Mouse (Mus musculus) spleen, postnatal 4 days (tissue): ENCODE results near the gene Fkbp2.

Experiments used
- DNase-seq, 2 experiments: peaks; one replicate each; pipeline ENCODE4 v3.0.0; 2022; ENCODE audit warnings: low spot score in 2 of 2

The Fkbp2 gene

GRCm38 (mm10) chr19:6971644-6972043 lies 8.7 kb downstream of the Fkbp2 start:
- DNase-seq, result no peak

GRCm38 (mm10) chr19:6970460-6971085 lies 9.7 kb downstream of the Fkbp2 start:
- DNase-seq, result no peak

- peak; percentile 77 to 91 for DNase-seq
Observed at GRCm38 (mm10) chr19:6969665-6970381, 10.5 kb downstream of the Fkbp2 start.

- DNase-seq, result no peak
Observed at GRCm38 (mm10) chr19:6969291-6969664, 11.0 kb downstream of the Fkbp2 start.

GRCm38 (mm10) chr19:6968491-6969271 lies 11.6 kb downstream of the Fkbp2 start:
- peak in 1 of 2 experiments; percentile 64 for DNase-seq

GRCm38 (mm10) chr19:6956461-6956860 lies 23.8 kb downstream of the Fkbp2 start:
- DNase-seq, result no peak

GRCm38 (mm10) chr19:6955424-6955823 lies 24.9 kb downstream of the Fkbp2 start:
- no peak for DNase-seq

GRCm38 (mm10) chr19:6954046-6954445 lies 26.3 kb downstream of the Fkbp2 start:
- DNase-seq, result peak; percentile 48 to 78

- DNase-seq, result peak in 1 of 2 experiments; percentile 68
Observed at GRCm38 (mm10) chr19:6952712-6953037, 27.6 kb downstream of the Fkbp2 start.

- DNase-seq, result peak; percentile 62 to 82
Observed at GRCm38 (mm10) chr19:6951994-6952711, 28.1 kb downstream of the Fkbp2 start.

- DNase-seq, result peak; percentile 76 to 85
Observed at GRCm38 (mm10) chr19:6951381-6951968, 28.8 kb downstream of the Fkbp2 start.

GRCm38 (mm10) chr19:6950613-6951153 lies 29.6 kb downstream of the Fkbp2 start:
- peak in 1 of 2 experiments; percentile 68 for DNase-seq

- DNase-seq, result no peak
Observed at GRCm38 (mm10) chr19:6949951-6950350, 30.4 kb downstream of the Fkbp2 start.

- no peak for DNase-seq
Observed at GRCm38 (mm10) chr19:6949532-6949931, 30.8 kb downstream of the Fkbp2 start.

- DNase-seq, result no peak
Observed at GRCm38 (mm10) chr19:6948186-6948585, 32.1 kb downstream of the Fkbp2 start.

GRCm38 (mm10) chr19:6947742-6948141 lies 32.6 kb downstream of the Fkbp2 start:
- no peak for DNase-seq

GRCm38 (mm10) chr19:6943709-6944108 lies 36.6 kb downstream of the Fkbp2 start:
- DNase-seq, result no peak

- peak in 1 of 2 experiments; percentile 61 for DNase-seq
Observed at GRCm38 (mm10) chr19:6942764-6943163, 37.5 kb downstream of the Fkbp2 start.

GRCm38 (mm10) chr19:6942249-6942691 lies 38.0 kb downstream of the Fkbp2 start, which contains the start of gene Gpr137:
Gpr137 (minus strand) TSS chr19:6942480.
- peak; percentile 93 to 94 for DNase-seq

GRCm38 (mm10) chr19:6941372-6942248 lies 38.7 kb downstream of the Fkbp2 start, which contains the start of gene Bad:
Bad (plus strand) TSS chr19:6941861.
- peak; percentile 95 to 99 for DNase-seq
